Mouse (Mus musculus): ENCODE measurements around the gene Hsd3b7. TPM values are rescaled to one million over a fixed set of nuclear protein-coding genes. Genes with fewer than 3 reads are reported as not detected.
"Not testable (repeated sequence)": the region's sequence is repeated elsewhere in the genome, so short reads cannot be mapped to it uniquely, and the experiment has no call there.

Hsd3b7 gene
- polyA plus RNA-seq, 1 experiment from 2014 or later: 7.3 TPM

GRCm38 (mm10) chr7:127772080-127772479 is 28.3 kb upstream of the Hsd3b7 start:
- no peak overlapping the region for H3K9ac ChIP-seq (replicated peaks; ENCODE audit: low read depth, low read length)
- H3K4me3 ChIP-seq (replicated peaks; ENCODE audit: low read length): no peak overlapping the region
- no peak for ATAC-seq
- no peaks in the 10 kb centered on the region for H3K9me3 ChIP-seq (ENCODE audit: control insufficient read depth, low read length)
- peaks cover 6% of the 10 kb centered on the region for H3K36me3 ChIP-seq (ENCODE audit: control insufficient read depth, insufficient read depth)
- 82% methylated on average over 3 of the region's 3 CpGs for WGBS
- no peak overlapping the region for H3K27ac ChIP-seq (ENCODE audit: low read length)
- no peaks in the 10 kb centered on the region for H3K27me3 ChIP-seq (replicated peaks; ENCODE audit: control insufficient read depth, insufficient read depth, low read length)
- H3K4me2 ChIP-seq (ENCODE audit: low read length): no peak overlapping the region
- peaks cover 27% of the 10 kb centered on the region for H3K4me1 ChIP-seq (replicated peaks; ENCODE audit: control insufficient read depth, insufficient read depth, low read length)

- H3K4me2 ChIP-seq (ENCODE audit: low read length): no peak overlapping the region
- H3K9ac ChIP-seq (replicated peaks; ENCODE audit: low read depth, low read length): no peak overlapping the region
- no peak overlapping the region for H3K4me3 ChIP-seq (replicated peaks; ENCODE audit: low read length)
- H3K36me3 ChIP-seq (ENCODE audit: control insufficient read depth, insufficient read depth): peaks cover 3% of the 10 kb centered on the region
- no peak for ATAC-seq
- no peak overlapping the region for H3K27ac ChIP-seq (ENCODE audit: low read length)
- no peaks in the 10 kb centered on the region for H3K9me3 ChIP-seq (ENCODE audit: control insufficient read depth, low read length)
- H3K4me1 ChIP-seq (replicated peaks; ENCODE audit: control insufficient read depth, insufficient read depth, low read length): peaks cover 27% of the 10 kb centered on the region
- no peaks in the 10 kb centered on the region for H3K27me3 ChIP-seq (replicated peaks; ENCODE audit: control insufficient read depth, insufficient read depth, low read length)
- WGBS: 94% methylated on average over 1 of the region's 1 CpGs
Measured at GRCm38 (mm10) chr7:127772557-127772956, 27.8 kb upstream of the Hsd3b7 start.

GRCm38 (mm10) chr7:127773664-127774384 is 26.6 kb upstream of the Hsd3b7 start:
- Histone ChIP-seq H3K27me3 (replicated peaks; ENCODE audit: control insufficient read depth, insufficient read depth, low read length) (no peaks in the 10 kb centered on the region), H3K4me3 (replicated peaks; ENCODE audit: low read length) (no peak overlapping the region), H3K36me3 (ENCODE audit: control insufficient read depth, insufficient read depth) (no peaks in the 10 kb centered on the region), H3K9me3 (ENCODE audit: control insufficient read depth, low read length) (no peaks in the 10 kb centered on the region), H3K4me1 (replicated peaks; ENCODE audit: control insufficient read depth, insufficient read depth, low read length) (peaks cover 32% of the 10 kb centered on the region), H3K9ac (replicated peaks; ENCODE audit: low read depth, low read length) (no peak overlapping the region), H3K4me2 (ENCODE audit: low read length) (no peak overlapping the region), H3K27ac (ENCODE audit: low read length) (no peak overlapping the region)
- WGBS: 38% methylated on average over 9 of the region's 9 CpGs
- no peak for ATAC-seq

- not testable (repeated sequence) for H3K36me3 ChIP-seq (ENCODE audit: control insufficient read depth, insufficient read depth); H3K27me3 ChIP-seq (replicated peaks; ENCODE audit: control insufficient read depth, insufficient read depth, low read length); H3K9me3 ChIP-seq (ENCODE audit: control insufficient read depth, low read length); ATAC-seq
- WGBS: 72% methylated on average over 7 of the region's 7 CpGs
- H3K4me3 ChIP-seq (replicated peaks; ENCODE audit: low read length): peak overlapping the region; percentile 84
- peak overlapping the region; percentile 64 for H3K4me2 ChIP-seq (ENCODE audit: low read length)
- H3K4me1 ChIP-seq (replicated peaks; ENCODE audit: control insufficient read depth, insufficient read depth, low read length): peaks cover 14% of the 10 kb centered on the region
- peak overlapping the region; percentile 98 for H3K27ac ChIP-seq (ENCODE audit: low read length)
- H3K9ac ChIP-seq (replicated peaks; ENCODE audit: low read depth, low read length): peak overlapping the region; percentile 82
Measured at GRCm38 (mm10) chr7:127775837-127776236, 24.6 kb upstream of the Hsd3b7 start.

- Histone ChIP-seq H3K9me3 (ENCODE audit: control insufficient read depth, low read length) (no peaks in the 10 kb centered on the region), H3K4me2 (ENCODE audit: low read length) (peak within 1 kb of the TSS; percentile 89), H3K9ac (replicated peaks; ENCODE audit: low read depth, low read length) (peak within 1 kb of the TSS; percentile 82), H3K4me3 (replicated peaks; ENCODE audit: low read length) (peak within 1 kb of the TSS; percentile 84), H3K4me1 (replicated peaks; ENCODE audit: control insufficient read depth, insufficient read depth, low read length) (peaks cover 14% of the 10 kb centered on the region), H3K36me3 (ENCODE audit: control insufficient read depth, insufficient read depth) (peaks cover 10% of the 10 kb centered on the region), H3K27ac (ENCODE audit: low read length) (peak within 1 kb of the TSS; percentile 98), H3K27me3 (replicated peaks; ENCODE audit: control insufficient read depth, insufficient read depth, low read length) (no peaks in the 10 kb centered on the region)
- ATAC-seq: peak; percentile 76
- WGBS: 0% methylated on average over 23 of the region's 23 CpGs
Measured at GRCm38 (mm10) chr7:127776426-127776825, 24.0 kb upstream of the Hsd3b7 start, which contains the start of gene Setd1a. TSS of gene Setd1a (plus strand) at chr7:127776670.

- Histone ChIP-seq H3K4me2 (ENCODE audit: low read length) (peak overlapping the region; percentile 64), H3K36me3 (ENCODE audit: control insufficient read depth, insufficient read depth) (peaks cover 13% of the 10 kb centered on the region), H3K27ac (ENCODE audit: low read length) (peak overlapping the region; percentile 98), H3K4me3 (replicated peaks; ENCODE audit: low read length) (peak overlapping the region; percentile 84), H3K9me3 (ENCODE audit: control insufficient read depth, low read length) (no peaks in the 10 kb centered on the region), H3K9ac (replicated peaks; ENCODE audit: low read depth, low read length) (peak overlapping the region; percentile 82), H3K4me1 (replicated peaks; ENCODE audit: control insufficient read depth, insufficient read depth, low read length) (peaks cover 14% of the 10 kb centered on the region), H3K27me3 (replicated peaks; ENCODE audit: control insufficient read depth, insufficient read depth, low read length) (no peaks in the 10 kb centered on the region)
- ATAC-seq: peak; percentile 93
- WGBS: 0% methylated on average over 48 of the region's 70 CpGs
Measured at GRCm38 (mm10) chr7:127776878-127777473, 23.4 kb upstream of the Hsd3b7 start.

GRCm38 (mm10) chr7:127777474-127778266 is 22.7 kb upstream of the Hsd3b7 start:
- Histone ChIP-seq H3K9me3 (ENCODE audit: control insufficient read depth, low read length) (no peaks in the 10 kb centered on the region), H3K4me3 (replicated peaks; ENCODE audit: low read length) (peak overlapping the region; percentile 84), H3K4me2 (ENCODE audit: low read length) (peak overlapping the region; percentile 89), H3K27ac (ENCODE audit: low read length) (peak overlapping the region; percentile 98), H3K27me3 (replicated peaks; ENCODE audit: control insufficient read depth, insufficient read depth, low read length) (no peaks in the 10 kb centered on the region), H3K4me1 (replicated peaks; ENCODE audit: control insufficient read depth, insufficient read depth, low read length) (peaks cover 14% of the 10 kb centered on the region), H3K9ac (replicated peaks; ENCODE audit: low read depth, low read length) (peak overlapping the region; percentile 82), H3K36me3 (ENCODE audit: control insufficient read depth, insufficient read depth) (peaks cover 16% of the 10 kb centered on the region)
- 3% methylated on average over 55 of the region's 66 CpGs for WGBS
- peak; percentile 26 for ATAC-seq

GRCm38 (mm10) chr7:127778350-127778749 is 22.1 kb upstream of the Hsd3b7 start:
- 84% methylated on average over 4 of the region's 4 CpGs for WGBS
- ATAC-seq: no peak
- Histone ChIP-seq H3K9me3 (ENCODE audit: control insufficient read depth, low read length) (no peaks in the 10 kb centered on the region), H3K4me1 (replicated peaks; ENCODE audit: control insufficient read depth, insufficient read depth, low read length) (peaks cover 14% of the 10 kb centered on the region), H3K27ac (ENCODE audit: low read length) (no peak overlapping the region), H3K9ac (replicated peaks; ENCODE audit: low read depth, low read length) (peak overlapping the region; percentile 82; the same call in 1 of the 2 replicates), H3K36me3 (ENCODE audit: control insufficient read depth, insufficient read depth) (peaks cover 16% of the 10 kb centered on the region), H3K27me3 (replicated peaks; ENCODE audit: control insufficient read depth, insufficient read depth, low read length) (no peaks in the 10 kb centered on the region), H3K4me3 (replicated peaks; ENCODE audit: low read length) (peak overlapping the region; percentile 84), H3K4me2 (ENCODE audit: low read length) (peak overlapping the region; percentile 89)

- Histone ChIP-seq H3K4me3 (replicated peaks; ENCODE audit: low read length) (no peak within 1 kb of the TSS), H3K27me3 (replicated peaks; ENCODE audit: control insufficient read depth, insufficient read depth, low read length) (no peaks in the 10 kb centered on the region), H3K4me1 (replicated peaks; ENCODE audit: control insufficient read depth, insufficient read depth, low read length) (no peaks in the 10 kb centered on the region), H3K27ac (ENCODE audit: low read length) (no peak within 1 kb of the TSS), H3K36me3 (ENCODE audit: control insufficient read depth, insufficient read depth) (peaks cover 66% of the 10 kb centered on the region), H3K9ac (replicated peaks; ENCODE audit: low read depth, low read length) (no peak within 1 kb of the TSS), H3K9me3 (ENCODE audit: control insufficient read depth, low read length) (no peaks in the 10 kb centered on the region), H3K4me2 (ENCODE audit: low read length) (no peak within 1 kb of the TSS)
- WGBS: 93% methylated on average over 7 of the region's 7 CpGs
- ATAC-seq: no peak
Measured at GRCm38 (mm10) chr7:127785308-127785707, 15.1 kb upstream of the Hsd3b7 start, which contains the start of gene Gm49388. TSS of gene Gm49388 (plus strand) at chr7:127785608.

All from forebrain, embryonic 16.5 days (tissue).